Mouse (Mus musculus): ENCODE measurements at regions not wholly inside any gene's neighbourhood (a gene's known extent, or its start where the extent isn't known, plus 50 kb on each side); places are given as distances from the start of the nearest gene placed in this dataset.

GRCm38 (mm10) chr11:84729189-84729588 is 90.1 kb downstream of the Mrm1 start:
- Histone ChIP-seq H3K4me1 (ENCODE audit: control insufficient read depth, insufficient read depth, low read length) (0 out of 2 replicates have a peak, but pooled peaks cover 1% of the 10 kb centered on the region), H3K4me3 (ENCODE audit: insufficient read depth, low read depth, low read length) (no peak overlapping the region), H3K27ac (ENCODE audit: insufficient read depth, low read depth, low read length) (no peak overlapping the region)
- TF ChIP-seq CTCF (IDR thresholded peaks at IDR 0.05; ENCODE audit: insufficient read depth, low read depth, low read length), result no peak
- TF ChIP-seq POLR2A (IDR thresholded peaks at IDR 0.05; ENCODE audit: insufficient read depth, low read depth, low read length), result no peak
- 46% methylated on average over 2 of the region's 2 CpGs for WGBS

DNA sequence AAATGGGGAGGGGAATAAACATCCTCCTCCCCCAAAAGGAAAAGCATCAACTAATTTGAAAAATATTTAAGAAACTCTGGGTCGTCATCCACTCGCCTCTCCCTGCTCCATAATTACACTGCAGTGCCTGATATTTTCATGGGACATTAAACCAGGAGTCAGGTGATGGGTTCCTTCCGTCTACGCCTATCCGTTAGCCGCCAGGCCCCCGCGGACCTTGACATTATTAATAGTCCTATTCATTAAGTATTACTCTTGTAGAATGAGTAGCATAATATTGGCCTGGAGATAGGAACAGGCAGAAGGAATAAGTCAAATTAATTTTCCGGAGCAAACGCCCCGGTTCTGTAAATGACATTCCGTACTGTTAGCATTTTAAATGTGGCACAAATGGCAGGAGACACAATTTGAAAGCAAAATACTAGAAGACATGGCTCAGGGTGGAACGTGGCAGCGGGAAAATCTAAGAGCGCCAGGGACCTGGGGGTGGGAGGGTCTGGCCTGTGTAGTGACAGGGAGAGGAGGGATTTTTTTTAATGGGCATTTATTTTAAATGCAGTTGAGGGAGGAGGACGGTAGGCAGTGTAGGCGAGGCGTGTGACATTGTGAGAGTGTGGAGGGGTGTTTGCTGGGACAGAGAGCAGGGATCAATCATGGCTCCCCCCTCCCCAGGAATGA is 93.2 kb downstream of the Mrm1 start:
- 69% methylated on average over 18 of the region's 18 CpGs for WGBS
- no peak overlapping the region for H3K27ac ChIP-seq (ENCODE audit: insufficient read depth, low read depth, low read length)
- H3K4me3 ChIP-seq (ENCODE audit: insufficient read depth, low read depth, low read length), result no peak overlapping the region
- no peak for TF ChIP-seq POLR2A (IDR thresholded peaks at IDR 0.05; ENCODE audit: insufficient read depth, low read depth, low read length)
- TF ChIP-seq CTCF (IDR thresholded peaks at IDR 0.05; ENCODE audit: insufficient read depth, low read depth, low read length), result no peak
- H3K4me1 ChIP-seq (ENCODE audit: control insufficient read depth, insufficient read depth, low read length), result 0 out of 2 replicates have a peak, but pooled peaks cover 3% of the 10 kb centered on the region

GRCm38 (mm10) chr11:84725177-84725792 is 94.0 kb downstream of the Mrm1 start:
- TF ChIP-seq CTCF (IDR thresholded peaks at IDR 0.05; ENCODE audit: insufficient read depth, low read depth, low read length), result no peak
- no peak for TF ChIP-seq POLR2A (IDR thresholded peaks at IDR 0.05; ENCODE audit: insufficient read depth, low read depth, low read length)
- Histone ChIP-seq H3K27ac (ENCODE audit: insufficient read depth, low read depth, low read length) (no peak overlapping the region), H3K4me1 (ENCODE audit: control insufficient read depth, insufficient read depth, low read length) (0 out of 2 replicates have a peak, but pooled peaks cover 3% of the 10 kb centered on the region), H3K4me3 (ENCODE audit: insufficient read depth, low read depth, low read length) (no peak overlapping the region)
- 69% methylated on average over 11 of the region's 11 CpGs for WGBS

- no peak for TF ChIP-seq POLR2A (IDR thresholded peaks at IDR 0.05; ENCODE audit: insufficient read depth, low read depth, low read length)
- no peak for TF ChIP-seq CTCF (IDR thresholded peaks at IDR 0.05; ENCODE audit: insufficient read depth, low read depth, low read length)
Measured at GRCm38 (mm10) chr11:84724080-84724479, 95.2 kb downstream of the Mrm1 start.

GRCm38 (mm10) chr11:84722658-84723201 is 96.6 kb downstream of the Mrm1 start:
- Histone ChIP-seq H3K4me1 (ENCODE audit: control insufficient read depth, insufficient read depth, low read length) (0 out of 2 replicates have a peak, but pooled peaks cover 3% of the 10 kb centered on the region), H3K27ac (ENCODE audit: insufficient read depth, low read depth, low read length) (no peak overlapping the region), H3K4me3 (ENCODE audit: insufficient read depth, low read depth, low read length) (no peak overlapping the region)
- TF ChIP-seq CTCF (IDR thresholded peaks at IDR 0.05; ENCODE audit: insufficient read depth, low read depth, low read length), result no peak
- no peak for TF ChIP-seq POLR2A (IDR thresholded peaks at IDR 0.05; ENCODE audit: insufficient read depth, low read depth, low read length)
- whole genome bisulfite sequencing, result 61% methylated on average over 12 of the region's 12 CpGs

More at GRCm38 (mm10) chr11:84724080-84724479, 95.2 kb downstream of the Mrm1 start:
- Histone ChIP-seq H3K4me3 (ENCODE audit: insufficient read depth, low read depth, low read length) (no peak overlapping the region), H3K27ac (ENCODE audit: insufficient read depth, low read depth, low read length) (no peak overlapping the region), H3K4me1 (ENCODE audit: control insufficient read depth, insufficient read depth, low read length) (0 out of 2 replicates have a peak, but pooled peaks cover 3% of the 10 kb centered on the region)
- WGBS, result 16% methylated on average over 18 of the region's 18 CpGs

- H3K4me3 ChIP-seq (ENCODE audit: insufficient read depth, low read depth, low read length), result no peak overlapping the region
- H3K4me1 ChIP-seq (ENCODE audit: control insufficient read depth, insufficient read depth, low read length), result 0 out of 2 replicates have a peak, but pooled peaks cover 3% of the 10 kb centered on the region
- 55% methylated on average over 3 of the region's 3 CpGs for WGBS
- TF ChIP-seq POLR2A (IDR thresholded peaks at IDR 0.05; ENCODE audit: insufficient read depth, low read depth, low read length) (no peak), CTCF (IDR thresholded peaks at IDR 0.05; ENCODE audit: insufficient read depth, low read depth, low read length) (no peak)
- no peak overlapping the region for H3K27ac ChIP-seq (ENCODE audit: insufficient read depth, low read depth, low read length)
Measured at GRCm38 (mm10) chr11:84721979-84722378, 97.3 kb downstream of the Mrm1 start.

DNA sequence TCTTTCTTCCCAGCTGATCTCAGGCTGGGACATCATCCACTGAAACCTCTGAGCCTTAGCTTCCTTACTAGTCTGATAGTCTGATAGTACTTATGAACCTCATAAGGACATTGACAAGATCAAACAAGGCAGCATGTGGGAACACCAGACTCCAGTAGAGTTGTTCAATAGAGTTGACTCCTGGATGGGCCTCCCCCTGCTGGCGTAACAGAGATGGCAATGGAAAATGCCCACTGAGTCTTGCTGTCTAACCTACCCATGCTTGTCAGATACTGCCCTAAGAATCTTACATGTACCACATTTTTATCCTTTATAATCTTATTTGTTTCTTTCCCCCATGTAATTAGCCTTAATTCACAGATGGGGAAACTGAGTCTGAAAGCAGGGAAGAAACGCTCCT is 98.2 kb downstream of the Mrm1 start:
- H3K4me1 ChIP-seq (ENCODE audit: control insufficient read depth, insufficient read depth, low read length), result 0 out of 2 replicates have a peak, but pooled peaks cover 3% of the 10 kb centered on the region
- TF ChIP-seq POLR2A (IDR thresholded peaks at IDR 0.05; ENCODE audit: insufficient read depth, low read depth, low read length) (no peak), CTCF (IDR thresholded peaks at IDR 0.05; ENCODE audit: insufficient read depth, low read depth, low read length) (no peak)
- H3K4me3 ChIP-seq (ENCODE audit: insufficient read depth, low read depth, low read length), result no peak overlapping the region
- WGBS, result 78% methylated on average over 2 of the region's 2 CpGs
- H3K27ac ChIP-seq (ENCODE audit: insufficient read depth, low read depth, low read length), result no peak overlapping the region

DNA sequence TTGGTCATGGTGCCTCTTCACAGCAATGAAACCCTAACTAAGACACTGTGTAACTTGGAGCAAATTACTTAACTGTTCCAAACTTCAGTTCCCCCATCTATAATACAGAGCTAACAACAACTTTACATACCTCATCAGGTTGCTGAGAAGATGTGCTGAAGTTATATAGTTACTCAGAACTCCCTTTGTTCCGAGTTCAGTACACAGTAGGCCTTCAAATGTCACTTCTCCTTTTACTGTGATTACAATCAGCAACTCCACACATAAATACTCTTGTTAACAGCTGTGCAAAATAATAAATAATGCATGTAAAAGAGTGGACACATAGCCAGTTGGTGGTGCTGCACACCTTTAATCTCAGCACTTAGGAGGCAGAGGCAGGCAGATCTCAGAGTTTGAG is 99.5 kb downstream of the Mrm1 start:
- Histone ChIP-seq H3K4me3 (ENCODE audit: insufficient read depth, low read depth, low read length) (no peak overlapping the region), H3K27ac (ENCODE audit: insufficient read depth, low read depth, low read length) (no peak overlapping the region), H3K4me1 (ENCODE audit: control insufficient read depth, insufficient read depth, low read length) (0 out of 2 replicates have a peak, but pooled peaks cover 3% of the 10 kb centered on the region)
- TF ChIP-seq POLR2A (IDR thresholded peaks at IDR 0.05; ENCODE audit: insufficient read depth, low read depth, low read length) (no peak), CTCF (IDR thresholded peaks at IDR 0.05; ENCODE audit: insufficient read depth, low read depth, low read length) (no peak)
- WGBS, result 89% methylated on average over 1 of the region's 1 CpGs

GRCm38 (mm10) chr11:84712731-84713130 is 106.6 kb downstream of the Mrm1 start:
- H3K4me1 ChIP-seq (ENCODE audit: control insufficient read depth, insufficient read depth, low read length), result peaks cover 11% of the 10 kb centered on the region
- H3K4me3 ChIP-seq (ENCODE audit: insufficient read depth, low read depth, low read length), result no peak overlapping the region
- TF ChIP-seq CTCF (IDR thresholded peaks at IDR 0.05; ENCODE audit: insufficient read depth, low read depth, low read length) (no peak), POLR2A (IDR thresholded peaks at IDR 0.05; ENCODE audit: insufficient read depth, low read depth, low read length) (no peak)
- WGBS, result 85% methylated on average over 6 of the region's 6 CpGs
- no peak overlapping the region for H3K27ac ChIP-seq (ENCODE audit: insufficient read depth, low read depth, low read length)

Data from olfactory bulb, adult 2 months (tissue).